22 mouse cellular contexts compared by ENCODE assay signal in the genomic region with DNA sequence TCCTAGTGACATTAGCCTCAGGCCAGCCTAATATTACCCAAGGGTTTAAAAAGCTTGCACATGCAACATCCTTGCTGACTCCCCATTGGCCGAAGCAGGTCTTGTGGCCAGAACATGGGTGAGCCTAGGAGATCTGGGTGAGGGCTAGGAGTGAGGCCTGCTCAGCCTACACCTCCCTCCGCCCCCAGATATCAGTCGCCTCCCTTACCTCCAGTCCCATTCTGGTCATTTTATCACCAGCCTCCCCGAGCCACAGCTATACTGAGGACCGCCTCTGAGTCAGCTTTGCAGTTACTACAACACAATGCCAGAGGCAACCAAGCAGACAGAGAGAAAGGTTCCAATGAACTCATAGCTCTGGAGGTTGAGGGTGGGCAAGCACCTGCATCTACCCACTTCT. TPM values are rescaled to one million over a fixed set of nuclear protein-coding genes. Genes with fewer than 3 reads are reported as not detected.
A peak's percentile ranks its signal among the peaks of the same experiment; 100 is the strongest.
DNase-seq lines count a peak whose midpoint lies in the region; ATAC-seq and TF ChIP-seq lines count a peak whose summit lies in the region.
"Had no signal": no experiment of that assay in that cellular context is flagged by ENCODE, and none has a peak within 500 bp of the region (broad histone marks: within the 10 kb centered on the region; RNA-seq: fewer than 3 reads in every experiment).

No protein-coding gene starts in this region.

- 93% methylated on average over 5 of the region's 5 CpGs for WGBS in forebrain, embryonic 10.5 days
- 91% methylated on average over 5 of the region's 5 CpGs for WGBS in forebrain, embryonic 14.5 days
- WGBS in liver, postnatal 0 days (ENCODE audit: insufficient replicate concordance), result 73% methylated on average over 5 of the region's 5 CpGs
- 58% methylated on average over 5 of the region's 5 CpGs for WGBS in liver, embryonic 12.5 days (ENCODE audit: insufficient replicate concordance)
- 37% methylated on average over 5 of the region's 5 CpGs for WGBS in liver, embryonic 16.5 days (ENCODE audit: insufficient replicate concordance)

- TF ChIP-seq CTCF in liver, postnatal 0 days (IDR thresholded peaks at IDR 0.05; ENCODE audit: low read depth), result no peak
- TF ChIP-seq CTCF in left cerebral cortex, adult 2 months (IDR thresholded peaks at IDR 0.05), result no peak

- intact Hi-C loops in left cerebral cortex, adult 2 months (cut with DNase I), result no loop called here

- no peak overlapping the region for H3K9ac ChIP-seq in forebrain, embryonic 14.5 days (ENCODE audit: low read length)
- H3K9ac ChIP-seq in liver, postnatal 0 days (replicated peaks), result no peak overlapping the region
- H3K9ac ChIP-seq in liver, embryonic 12.5 days, result peak overlapping the region; percentile 17; the same call in 1 of the 2 replicates
- peak overlapping the region; percentile 6 for H3K9ac ChIP-seq in liver, embryonic 16.5 days (ENCODE audit: low read depth, low read length)
- H3K9ac ChIP-seq: forebrain, embryonic 12.5 days; forebrain, postnatal 0 days; heart, embryonic 15.5 days; hindbrain, embryonic 15.5 days had no signal

- TF ChIP-seq EP300 in liver, postnatal 0 days (IDR thresholded peaks at IDR 0.05; ENCODE audit: low read depth), result no peak

- no peak overlapping the region for H3K4me2 ChIP-seq in forebrain, embryonic 14.5 days (ENCODE audit: low read length)
- no peak overlapping the region for H3K4me2 ChIP-seq in liver, postnatal 0 days (ENCODE audit: low read depth, low read length)
- H3K4me2 ChIP-seq in liver, embryonic 12.5 days, result peak overlapping the region; percentile 10; the same call in 1 of the 2 replicates
- H3K4me2 ChIP-seq in liver, embryonic 16.5 days (ENCODE audit: low read depth, low read length), result no peak overlapping the region
- H3K4me2 ChIP-seq: forebrain, embryonic 12.5 days; heart, embryonic 11.5 days; heart, embryonic 15.5 days; hindbrain, embryonic 15.5 days had no signal

- 0 out of 2 replicates have a peak overlapping the region, but pooled peaks have one; percentile 21 for H3K27ac ChIP-seq in forebrain, embryonic 10.5 days
- H3K27ac ChIP-seq in forebrain, embryonic 14.5 days (ENCODE audit: low read depth, low read length), result no peak overlapping the region
- H3K27ac ChIP-seq in liver, postnatal 0 days (ENCODE audit: low read depth), result no peak overlapping the region
- peak overlapping the region; percentile 78 for H3K27ac ChIP-seq in liver, embryonic 12.5 days
- H3K27ac ChIP-seq in liver, embryonic 16.5 days (ENCODE audit: low read length), result peak overlapping the region; percentile 49
- no peak overlapping the region for H3K27ac ChIP-seq in left cerebral cortex, adult 2 months
- H3K27ac ChIP-seq: forebrain, embryonic 12.5 days; heart, embryonic 15.5 days; hindbrain, embryonic 15.5 days had no signal

- H3K27me3 ChIP-seq in forebrain, embryonic 10.5 days (ENCODE audit: poor library complexity, severe bottlenecking), result peaks cover 42% of the 10 kb centered on the region
- H3K27me3 ChIP-seq in forebrain, embryonic 14.5 days (replicated peaks; ENCODE audit: control insufficient read depth, insufficient read depth, low read length), result no peaks in the 10 kb centered on the region
- no peaks in the 10 kb centered on the region; the same call in 1 of the 2 replicates for H3K27me3 ChIP-seq in liver, postnatal 0 days (ENCODE audit: insufficient read depth, low read length)
- H3K27me3 ChIP-seq in liver, embryonic 12.5 days (replicated peaks), result peaks cover 8% of the 10 kb centered on the region; the same call in 1 of the 2 replicates
- peaks cover under 1% of the 10 kb centered on the region; the same call in 1 of the 2 replicates for H3K27me3 ChIP-seq in liver, embryonic 16.5 days (ENCODE audit: control insufficient read depth, insufficient read depth, low read depth, low read length)
- H3K27me3 ChIP-seq: hindbrain, embryonic 15.5 days had no signal

- no peak overlapping the region for H3K4me3 ChIP-seq in forebrain, embryonic 10.5 days
- no peak overlapping the region for H3K4me3 ChIP-seq in forebrain, embryonic 14.5 days (ENCODE audit: low read depth, low read length)
- no peak overlapping the region for H3K4me3 ChIP-seq in liver, postnatal 0 days (ENCODE audit: low read depth, low read length)
- no peak overlapping the region for H3K4me3 ChIP-seq in liver, embryonic 12.5 days
- H3K4me3 ChIP-seq in liver, embryonic 16.5 days (ENCODE audit: low read depth, low read length), result no peak overlapping the region
- no peak overlapping the region for H3K4me3 ChIP-seq in left cerebral cortex, adult 2 months
- H3K4me3 ChIP-seq: erythroblast, embryonic 14.5 days; forebrain, embryonic 12.5 days; heart, embryonic 15.5 days; hindbrain, embryonic 15.5 days had no signal

- no peaks in the 10 kb centered on the region for H3K9me3 ChIP-seq in forebrain, embryonic 10.5 days
- H3K9me3 ChIP-seq in forebrain, embryonic 14.5 days (replicated peaks; ENCODE audit: control insufficient read depth, low read length), result no peaks in the 10 kb centered on the region
- H3K9me3 ChIP-seq in liver, postnatal 0 days (ENCODE audit: low read length), result no peaks in the 10 kb centered on the region
- no peaks in the 10 kb centered on the region for H3K9me3 ChIP-seq in liver, embryonic 12.5 days (replicated peaks)
- no peaks in the 10 kb centered on the region for H3K9me3 ChIP-seq in liver, embryonic 16.5 days (replicated peaks; ENCODE audit: control insufficient read depth, low read length)
- H3K9me3 ChIP-seq: forebrain, embryonic 12.5 days; heart, embryonic 15.5 days; hindbrain, embryonic 15.5 days had no signal

- ATAC-seq in forebrain, embryonic 14.5 days, result no peak
- ATAC-seq in liver, postnatal 0 days, result no peak
- peak; percentile 50 for ATAC-seq in liver, embryonic 12.5 days
- ATAC-seq in liver, embryonic 16.5 days (ENCODE audit: low read depth), result no peak
- ATAC-seq: forebrain, postnatal 0 days had no signal

- H3K36me3 ChIP-seq in forebrain, embryonic 10.5 days (replicated peaks), result no peaks in the 10 kb centered on the region
- no peaks in the 10 kb centered on the region for H3K36me3 ChIP-seq in forebrain, embryonic 14.5 days (ENCODE audit: control insufficient read depth, insufficient read depth, low read length)
- H3K36me3 ChIP-seq in liver, postnatal 0 days (replicated peaks; ENCODE audit: insufficient read depth, low read length), result no peaks in the 10 kb centered on the region
- H3K36me3 ChIP-seq in liver, embryonic 12.5 days, result no peaks in the 10 kb centered on the region
- H3K36me3 ChIP-seq in liver, embryonic 16.5 days (ENCODE audit: control insufficient read depth, insufficient read depth), result no peaks in the 10 kb centered on the region
- H3K36me3 ChIP-seq: forebrain, embryonic 12.5 days; heart, embryonic 15.5 days; hindbrain, embryonic 15.5 days had no signal

- no peak for DNase-seq in forebrain, embryonic 10.5 days (ENCODE audit: extremely low spot score, low spot score)
- no peak for DNase-seq in forebrain, embryonic 14.5 days (ENCODE audit: low spot score)
- DNase-seq in liver, result peak; percentile 72
- DNase-seq in liver, postnatal 0 days, result no peak
- DNase-seq in adrenal gland, postnatal 10 days, result no peak
- DNase-seq in left cerebral cortex, adult 2 months (ENCODE audit: extremely low spot score in 1 of 2, low spot score in 2 of 2), result no peak
- DNase-seq: adrenal gland, postnatal 14 days; B cell, adult 2 months; cerebellum, adult 18-20 months; cerebellum, adult 9-11 months; cerebellum, postnatal 36 days; forebrain, postnatal 0 days; gastrocnemius, postnatal 25 days; heart, adult 11 months; heart, postnatal 14 days had no signal

- peaks cover 55% of the 10 kb centered on the region for H3K4me1 ChIP-seq in forebrain, embryonic 10.5 days
- H3K4me1 ChIP-seq in forebrain, embryonic 14.5 days (ENCODE audit: control insufficient read depth, insufficient read depth, low read length), result no peaks in the 10 kb centered on the region
- H3K4me1 ChIP-seq in liver, postnatal 0 days (ENCODE audit: insufficient read depth), result peaks cover 48% of the 10 kb centered on the region
- peaks cover 94% of the 10 kb centered on the region for H3K4me1 ChIP-seq in liver, embryonic 12.5 days
- peaks cover 65% of the 10 kb centered on the region for H3K4me1 ChIP-seq in liver, embryonic 16.5 days (ENCODE audit: control insufficient read depth, low read depth, low read length)

RNA-seq across cellular contexts. Expression of a gene that starts 5.6 kb away (rescaled TPM):
- polyA plus RNA-seq in forebrain, embryonic 10.5 days (2016; fragmentation: Nextera tagmentation; extraction: Ambion mirVana), result 0.82 and 0.88 TPM in 2 replicates
- polyA plus RNA-seq in forebrain, embryonic 14.5 days (2014; fragmentation: Nextera tagmentation; extraction: Ambion mirVana), result 0.41 and 0.47 TPM in 2 replicates
- polyA plus RNA-seq in liver, postnatal 0 days (2015; fragmentation: Nextera tagmentation; extraction: Ambion mirVana), result 5.7 and 6.9 TPM in 2 replicates
- polyA plus RNA-seq in liver, embryonic 12.5 days (2016; fragmentation: Nextera tagmentation; extraction: Ambion mirVana), result 27.6 and 28.4 TPM in 2 replicates
- 6.8 and 8.1 TPM in 2 replicates for polyA plus RNA-seq in liver, embryonic 16.5 days (2015; fragmentation: Nextera tagmentation; extraction: Ambion mirVana)
- 10 to 100 TPM; 27.2 to 29.0 TPM for total RNA-seq in adrenal gland, postnatal 10 days (2021)
- total RNA-seq in left cerebral cortex, adult 2 months (2021), result 10 to 100 TPM; 39.5 to 42.1 TPM

Comparison
In these comparisons a context has a peak if more than half of its experiments do, and no peak if none do; other contexts are left out.
1. H3K27ac ChIP-seq: peak in forebrain, embryonic 10.5 days (single experiment), liver, embryonic 12.5 days (single experiment) and liver, embryonic 16.5 days (single experiment); none in forebrain, embryonic 14.5 days (single experiment), liver, postnatal 0 days (single experiment) and left cerebral cortex, adult 2 months (single experiment).
2. H3K9ac ChIP-seq: peak in liver, embryonic 12.5 days (single experiment) and liver, embryonic 16.5 days (single experiment); none in forebrain, embryonic 14.5 days (single experiment) and liver, postnatal 0 days (single experiment).